Mouse (Mus musculus): ENCODE data around the gene Srprb. TPM values are rescaled to one million over a fixed set of nuclear protein-coding genes. Genes with fewer than 3 reads are reported as not detected.

Srprb gene
- 48.8 and 51.5 TPM in 2 replicates for polyA plus RNA-seq (2012; rRNA removed)

- H3K27me3 ChIP-seq (ENCODE audit: control insufficient read depth, insufficient read depth, low read length), result no peaks in the 10 kb centered on the region
- WGBS, result under 1% methylated on average over 45 of the region's 45 CpGs
- peaks cover 2% of the 10 kb centered on the region; the same call in 1 of the 2 replicates for H3K4me1 ChIP-seq (ENCODE audit: control insufficient read depth, insufficient read depth, low read length)
- 0 out of 2 replicates have a peak within 1 kb of the TSS, but pooled peaks have one; percentile 47 for H3K27ac ChIP-seq (ENCODE audit: insufficient read depth, low read length)
- no peak for TF ChIP-seq CTCF (IDR thresholded peaks at IDR 0.05; ENCODE audit: borderline replicate concordance, insufficient read depth, low read depth, low read length)
- peak; percentile 47; the same call in 1 of the 2 replicates for TF ChIP-seq POLR2A (IDR thresholded peaks at IDR 0.05; ENCODE audit: borderline replicate concordance, insufficient read depth, low read length)
- DNase-seq, result peak; percentile 93 to 94
- H3K4me3 ChIP-seq (replicated peaks; ENCODE audit: insufficient read depth, low read depth, low read length), result peak within 1 kb of the TSS; percentile 78
Measured at GRCm38 (mm10) chr9:103201561-103202260, at the start of gene Srprb. Gene Srprb, minus strand, starts transcription at chr9:103202137.

GRCm38 (mm10) chr9:103248618-103249017 is 46.7 kb upstream of the Srprb start:
- Histone ChIP-seq H3K4me1 (ENCODE audit: control insufficient read depth, insufficient read depth, low read length) (no peaks in the 10 kb centered on the region), H3K4me3 (replicated peaks; ENCODE audit: insufficient read depth, low read depth, low read length) (no peak overlapping the region), H3K27ac (ENCODE audit: insufficient read depth, low read length) (no peak overlapping the region), H3K27me3 (ENCODE audit: control insufficient read depth, insufficient read depth, low read length) (no peaks in the 10 kb centered on the region)
- no peak for TF ChIP-seq CTCF (IDR thresholded peaks at IDR 0.05; ENCODE audit: borderline replicate concordance, insufficient read depth, low read depth, low read length)
- TF ChIP-seq POLR2A (IDR thresholded peaks at IDR 0.05; ENCODE audit: borderline replicate concordance, insufficient read depth, low read length), result no peak
- 26% methylated on average over 4 of the region's 4 CpGs for WGBS
- no peak for DNase-seq

GRCm38 (mm10) chr9:103246526-103247168 is 44.7 kb upstream of the Srprb start:
- H3K27ac ChIP-seq (ENCODE audit: insufficient read depth, low read length), result no peak overlapping the region
- H3K4me1 ChIP-seq (ENCODE audit: control insufficient read depth, insufficient read depth, low read length), result no peaks in the 10 kb centered on the region
- WGBS, result 82% methylated on average over 8 of the region's 8 CpGs
- DNase-seq, result no peak
- TF ChIP-seq CTCF (IDR thresholded peaks at IDR 0.05; ENCODE audit: borderline replicate concordance, insufficient read depth, low read depth, low read length) (no peak), POLR2A (IDR thresholded peaks at IDR 0.05; ENCODE audit: borderline replicate concordance, insufficient read depth, low read length) (no peak)
- no peak overlapping the region for H3K4me3 ChIP-seq (replicated peaks; ENCODE audit: insufficient read depth, low read depth, low read length)
- H3K27me3 ChIP-seq (ENCODE audit: control insufficient read depth, insufficient read depth, low read length), result no peaks in the 10 kb centered on the region

GRCm38 (mm10) chr9:103243640-103244039 is 41.7 kb upstream of the Srprb start:
- H3K4me3 ChIP-seq (replicated peaks; ENCODE audit: insufficient read depth, low read depth, low read length), result no peak overlapping the region
- DNase-seq, result no peak
- H3K27ac ChIP-seq (ENCODE audit: insufficient read depth, low read length), result no peak overlapping the region
- H3K27me3 ChIP-seq (ENCODE audit: control insufficient read depth, insufficient read depth, low read length), result no peaks in the 10 kb centered on the region
- no peaks in the 10 kb centered on the region for H3K4me1 ChIP-seq (ENCODE audit: control insufficient read depth, insufficient read depth, low read length)
- 93% methylated on average over 4 of the region's 4 CpGs for WGBS
- no peak for TF ChIP-seq CTCF (IDR thresholded peaks at IDR 0.05; ENCODE audit: borderline replicate concordance, insufficient read depth, low read depth, low read length)
- TF ChIP-seq POLR2A (IDR thresholded peaks at IDR 0.05; ENCODE audit: borderline replicate concordance, insufficient read depth, low read length), result no peak

GRCm38 (mm10) chr9:103241206-103241605 is 39.3 kb upstream of the Srprb start:
- WGBS, result 84% methylated on average over 2 of the region's 2 CpGs
- no peak for TF ChIP-seq POLR2A (IDR thresholded peaks at IDR 0.05; ENCODE audit: borderline replicate concordance, insufficient read depth, low read length)
- no peak for TF ChIP-seq CTCF (IDR thresholded peaks at IDR 0.05; ENCODE audit: borderline replicate concordance, insufficient read depth, low read depth, low read length)
- no peak for DNase-seq
- Histone ChIP-seq H3K27ac (ENCODE audit: insufficient read depth, low read length) (no peak overlapping the region), H3K27me3 (ENCODE audit: control insufficient read depth, insufficient read depth, low read length) (no peaks in the 10 kb centered on the region), H3K4me3 (replicated peaks; ENCODE audit: insufficient read depth, low read depth, low read length) (no peak overlapping the region), H3K4me1 (ENCODE audit: control insufficient read depth, insufficient read depth, low read length) (no peaks in the 10 kb centered on the region)

GRCm38 (mm10) chr9:103239471-103239870 is 37.5 kb upstream of the Srprb start:
- no peak for DNase-seq
- no peak overlapping the region for H3K4me3 ChIP-seq (replicated peaks; ENCODE audit: insufficient read depth, low read depth, low read length)
- H3K4me1 ChIP-seq (ENCODE audit: control insufficient read depth, insufficient read depth, low read length), result no peaks in the 10 kb centered on the region
- TF ChIP-seq POLR2A (IDR thresholded peaks at IDR 0.05; ENCODE audit: borderline replicate concordance, insufficient read depth, low read length), result no peak
- TF ChIP-seq CTCF (IDR thresholded peaks at IDR 0.05; ENCODE audit: borderline replicate concordance, insufficient read depth, low read depth, low read length), result no peak
- 93% methylated on average over 6 of the region's 6 CpGs for WGBS
- H3K27ac ChIP-seq (ENCODE audit: insufficient read depth, low read length), result no peak overlapping the region
- no peaks in the 10 kb centered on the region for H3K27me3 ChIP-seq (ENCODE audit: control insufficient read depth, insufficient read depth, low read length)

- TF ChIP-seq CTCF (IDR thresholded peaks at IDR 0.05; ENCODE audit: borderline replicate concordance, insufficient read depth, low read depth, low read length), result no peak
- TF ChIP-seq POLR2A (IDR thresholded peaks at IDR 0.05; ENCODE audit: borderline replicate concordance, insufficient read depth, low read length), result no peak
- H3K4me3 ChIP-seq (replicated peaks; ENCODE audit: insufficient read depth, low read depth, low read length), result no peak overlapping the region
- 49% methylated on average over 7 of the region's 7 CpGs for WGBS
- H3K27me3 ChIP-seq (ENCODE audit: control insufficient read depth, insufficient read depth, low read length), result no peaks in the 10 kb centered on the region
- peak overlapping the region; percentile 38; the same call in 1 of the 2 replicates for H3K27ac ChIP-seq (ENCODE audit: insufficient read depth, low read length)
- H3K4me1 ChIP-seq (ENCODE audit: control insufficient read depth, insufficient read depth, low read length), result peaks cover 3% of the 10 kb centered on the region; the same call in 1 of the 2 replicates
- peak; percentile 18 to 19 for DNase-seq
Measured at GRCm38 (mm10) chr9:103234565-103235165, 32.7 kb upstream of the Srprb start.

Measured in cerebellum, adult 2 months (tissue).